Mouse (Mus musculus) stomach, embryonic 14.5 days (tissue): ENCODE data around the gene Rfx5. TPM values are rescaled to one million over a fixed set of nuclear protein-coding genes. Genes with fewer than 3 reads are reported as not detected.
A peak's percentile ranks its signal among the peaks of the same experiment; 100 is the strongest.
"Not testable (repeated sequence)": the region's sequence is repeated elsewhere in the genome, so short reads cannot be mapped to it uniquely, and the experiment has no call there.

Experiments used
- ATAC-seq: fragments of 200-750 bp; cut with Nextera tagmentation; 2 replicates; pipeline ENCODE4 v1.8.0; 2017; ENCODE audit warnings: low read depth, moderate TSS enrichment; ENCODE audit not compliant: insufficient number of reproducible peaks, insufficient read depth, low FRiP score
- H3K27ac ChIP-seq: fragments of 300-500 bp; sonication (generic); 2 replicates; pipeline ENCODE4 v1.5.1; 2014; ENCODE audit warnings: mild to moderate bottlenecking, low read length, moderate library complexity, mixed read lengths
- H3K27me3 ChIP-seq: fragments of 300-500 bp; sonication (generic); 2 replicates; pipeline ENCODE4 v1.6.1; 2014; ENCODE audit warnings: low read length, control low read depth, mixed read lengths; ENCODE audit not compliant: control insufficient read depth, insufficient read depth
- H3K36me3 ChIP-seq: fragments of 300-500 bp; sonication (generic); 2 replicates; pipeline ENCODE4 v1.6.1; 2014; ENCODE audit warnings: mild to moderate bottlenecking, control low read depth, low read length, moderate library complexity, mixed read lengths; ENCODE audit not compliant: control insufficient read depth, insufficient read depth
- H3K4me1 ChIP-seq: fragments of 300-500 bp; sonication (generic); 2 replicates; pipeline ENCODE4 v1.6.1; 2014; ENCODE audit warnings: low read length, control low read depth, mixed read lengths; ENCODE audit not compliant: control insufficient read depth, insufficient read depth
- H3K4me2 ChIP-seq: fragments of 300-500 bp; sonication (generic); replicated peaks from 2 replicates; pipeline ENCODE4 v1.6.1; 2014; ENCODE audit warnings: low read depth, low read length, control low read depth
- H3K4me3 ChIP-seq: fragments of 300-500 bp; sonication (generic); 2 replicates; pipeline ENCODE4 v1.5.1; 2014; ENCODE audit warnings: low read depth, low read length, control low read depth
- H3K9ac ChIP-seq: fragments of 300-500 bp; sonication (generic); replicated peaks from 2 replicates; pipeline ENCODE4 v1.6.1; 2014; ENCODE audit warnings: low read depth, mild to moderate bottlenecking, control low read depth, low read length, moderate library complexity, mixed read lengths
- H3K9me3 ChIP-seq: fragments of 300-500 bp; sonication (generic); 2 replicates; pipeline ENCODE4 v1.6.1; 2016; ENCODE audit warnings: low read depth, low read length, control low read depth; ENCODE audit not compliant: control insufficient read depth
- WGBS: fragments of 180-500 bp; shearing (Covaris S2); extraction: QIAGEN DNeasy Blood & Tissue Kit; methylation state at CpG from one replicate; pipeline ENCODE4 v1.1.7; 2014; 5-methylcytosine and 5-hydroxymethylcytosine counted together
- polyA plus RNA-seq: library from polyadenylated mRNA; unstranded; fragments of >200 nt; fragmentation: Nextera tagmentation; extraction: Ambion mirVana; gene quantifications from 2 replicates; pipeline ENCODE4 v1.2.1, GENCODE M21; 2014

Rfx5 gene
- 12.8 and 14.5 TPM in 2 replicates for polyA plus RNA-seq

- Histone ChIP-seq H3K36me3 (peaks cover 32% of the 10 kb centered on the region), H3K27me3 (no peaks in the 10 kb centered on the region), H3K4me3 (peak within 1 kb of the TSS; percentile 60), H3K9me3 (no peaks in the 10 kb centered on the region), H3K4me1 (peaks cover 6% of the 10 kb centered on the region; the same call in 1 of the 2 replicates), H3K9ac (peak within 1 kb of the TSS; percentile 78), H3K27ac (peak within 1 kb of the TSS; percentile 86), H3K4me2 (peak within 1 kb of the TSS; percentile 48)
- peak; percentile 94 for ATAC-seq
- WGBS = under 1% methylated on average over 49 of the region's 50 CpGs
Observed at GRCm38 (mm10) chr3:94953764-94954616, at the start of gene Rfx5. Rfx5 (plus strand) TSS chr3:94954075.

- not testable (repeated sequence) for ATAC-seq, H3K36me3 ChIP-seq, H3K4me1 ChIP-seq, H3K27me3 ChIP-seq, H3K4me3 ChIP-seq, H3K4me2 ChIP-seq, H3K27ac ChIP-seq, H3K9ac ChIP-seq, H3K9me3 ChIP-seq
- 59% methylated on average over 3 of the region's 3 CpGs for whole genome bisulfite sequencing
Observed at GRCm38 (mm10) chr3:94904759-94905158, 49.1 kb upstream of the Rfx5 start.

- 49% methylated on average over 1 of the region's 1 CpGs for WGBS
- no peaks in the 10 kb centered on the region for H3K36me3 ChIP-seq
- H3K4me3 ChIP-seq = no peak overlapping the region
- ATAC-seq = no peak
- no peak overlapping the region for H3K4me2 ChIP-seq
- no peaks in the 10 kb centered on the region for H3K9me3 ChIP-seq
- no peak overlapping the region for H3K27ac ChIP-seq
- no peaks in the 10 kb centered on the region for H3K4me1 ChIP-seq
- H3K9ac ChIP-seq = no peak overlapping the region
- no peaks in the 10 kb centered on the region for H3K27me3 ChIP-seq
Observed at GRCm38 (mm10) chr3:94906482-94906881, 47.4 kb upstream of the Rfx5 start.

- H3K4me3 ChIP-seq = no peak overlapping the region
- H3K4me2 ChIP-seq = no peak overlapping the region
- H3K9ac ChIP-seq = no peak overlapping the region
- WGBS = 59% methylated on average over 2 of the region's 2 CpGs
- ATAC-seq = no peak
- no peaks in the 10 kb centered on the region for H3K36me3 ChIP-seq
- no peak overlapping the region for H3K27ac ChIP-seq
- no peaks in the 10 kb centered on the region for H3K27me3 ChIP-seq
- H3K4me1 ChIP-seq = no peaks in the 10 kb centered on the region
- no peaks in the 10 kb centered on the region for H3K9me3 ChIP-seq
Observed at GRCm38 (mm10) chr3:94911050-94911693, 42.7 kb upstream of the Rfx5 start.

GRCm38 (mm10) chr3:94913801-94914200 lies 40.1 kb upstream of the Rfx5 start:
- no peak for ATAC-seq
- H3K9me3 ChIP-seq = no peaks in the 10 kb centered on the region
- no peak overlapping the region for H3K27ac ChIP-seq
- H3K9ac ChIP-seq = no peak overlapping the region
- H3K27me3 ChIP-seq = no peaks in the 10 kb centered on the region
- 58% methylated on average over 5 of the region's 5 CpGs for WGBS
- H3K36me3 ChIP-seq = no peaks in the 10 kb centered on the region
- no peaks in the 10 kb centered on the region; the same call in 1 of the 2 replicates for H3K4me1 ChIP-seq
- no peak overlapping the region for H3K4me3 ChIP-seq
- H3K4me2 ChIP-seq = no peak overlapping the region

- Histone ChIP-seq H3K9ac (no peak overlapping the region), H3K4me2 (no peak overlapping the region), H3K36me3 (no peaks in the 10 kb centered on the region), H3K4me1 (no peaks in the 10 kb centered on the region; the same call in 1 of the 2 replicates), H3K27ac (no peak overlapping the region), H3K4me3 (no peak overlapping the region), H3K27me3 (no peaks in the 10 kb centered on the region), H3K9me3 (no peaks in the 10 kb centered on the region)
- WGBS = 66% methylated on average over 7 of the region's 7 CpGs
- no peak for ATAC-seq
Observed at GRCm38 (mm10) chr3:94915903-94916741, 37.8 kb upstream of the Rfx5 start.

- Histone ChIP-seq H3K4me3 (no peak overlapping the region), H3K36me3 (no peaks in the 10 kb centered on the region), H3K4me1 (no peaks in the 10 kb centered on the region; the same call in 1 of the 2 replicates), H3K27me3 (no peaks in the 10 kb centered on the region), H3K9me3 (no peaks in the 10 kb centered on the region), H3K9ac (no peak overlapping the region), H3K27ac (no peak overlapping the region; the same call in 1 of the 2 replicates), H3K4me2 (no peak overlapping the region)
- WGBS = 52% methylated on average over 14 of the region's 14 CpGs
- peak; percentile 67 for ATAC-seq
Observed at GRCm38 (mm10) chr3:94917816-94918361, 36.0 kb upstream of the Rfx5 start.

GRCm38 (mm10) chr3:94918845-94919244 lies 35.0 kb upstream of the Rfx5 start:
- no peak for ATAC-seq
- WGBS = 85% methylated on average over 4 of the region's 4 CpGs
- no peak overlapping the region for H3K4me2 ChIP-seq

More at GRCm38 (mm10) chr3:94918845-94919244, 35.0 kb upstream of the Rfx5 start:
- Histone ChIP-seq H3K4me1 (no peaks in the 10 kb centered on the region; the same call in 1 of the 2 replicates), H3K9ac (no peak overlapping the region), H3K9me3 (no peaks in the 10 kb centered on the region), H3K27ac (no peak overlapping the region), H3K27me3 (no peaks in the 10 kb centered on the region), H3K4me3 (no peak overlapping the region), H3K36me3 (no peaks in the 10 kb centered on the region)
